Mouse (Mus musculus) megakaryocyte, embryonic 14.5 days (primary cell): Measurements from ENCODE around the gene Nr2e1.

Source experiments
- FLI1 ChIP-seq: IDR thresholded peaks from 2 replicates; pipeline ENCODE4 v1.6.1; 2012; ENCODE audit warnings: low read length, inconsistent platforms, mixed read lengths
- GATA1 ChIP-seq: IDR thresholded peaks from 3 replicates; pipeline ENCODE4 v1.6.1; 2012; ENCODE audit warnings: mixed read lengths, low read length, inconsistent platforms, borderline replicate concordance

GRCm38 (mm10) chr10:42631754-42632452 is 48.5 kb upstream of the Nr2e1 start:
- no peak for TF ChIP-seq FLI1
- no peak for TF ChIP-seq GATA1
